Mouse (Mus musculus) C2C12 (cell line): ENCODE measurements at regions not wholly inside any gene's neighbourhood (a gene's known extent, or its start where the extent isn't known, plus 50 kb on each side); places are given as distances from the start of the nearest gene placed in this dataset.

Experiments used
- CTCF ChIP-seq: IDR thresholded peaks from one replicate; pipeline ENCODE4 v1.5.1; 2011; ENCODE audit not compliant: control insufficient read depth, insufficient read depth, insufficient read length
- USF1 ChIP-seq: IDR thresholded peaks from one replicate; pipeline ENCODE4 v1.6.1; 2011; ENCODE audit warnings: low read depth, mild to moderate bottlenecking, control low read depth, moderate library complexity

DNA sequence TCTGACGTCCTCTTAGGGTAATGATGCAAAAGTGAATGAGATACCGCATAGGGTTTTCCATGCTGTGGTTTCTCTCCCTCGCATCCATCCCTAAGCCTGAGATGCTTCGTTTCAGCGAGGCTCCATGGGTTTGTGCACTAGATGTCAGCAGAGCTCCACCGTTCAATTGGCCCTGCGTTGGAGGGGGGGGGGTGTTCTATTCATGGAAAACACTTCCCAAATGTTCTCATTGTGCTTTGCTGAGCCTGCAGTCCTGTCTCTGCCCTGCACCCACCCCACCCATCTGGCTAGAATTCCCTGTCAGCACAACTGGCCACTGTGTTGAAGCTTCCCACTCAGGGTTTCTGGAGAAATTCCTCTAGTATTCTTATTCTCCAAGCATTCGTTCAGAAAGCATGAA lies 110.5 kb downstream of the Spata18 start:
- no peak for TF ChIP-seq CTCF
- no peak for TF ChIP-seq USF1
